Mouse (Mus musculus) spleen, adult 2 months (tissue): ENCODE measurements around the gene Tmem184b. TPM values are rescaled to one million over a fixed set of nuclear protein-coding genes. Genes with fewer than 3 reads are reported as not detected.
A peak's percentile ranks its signal among the peaks of the same experiment; 100 is the strongest.

Experiments used
- DNase-seq, 2 experiments: peaks; one replicate each; pipeline versions ENCODE4 v3.0.0 to v3.0.0-alpha.2; 2012 to 2021; ENCODE audit warnings: low spot score in 2 of 2, low read depth in 1 of 2
- H3K27ac ChIP-seq: fragments of 200-500 bp; 2 replicates; pipeline ENCODE4 v1.5.1; 2012; ENCODE audit warnings: low read length, inconsistent platforms; ENCODE audit not compliant: insufficient read depth
- H3K27me3 ChIP-seq: fragments of 200-500 bp; 2 replicates; pipeline ENCODE4 v1.6.1; 2012; ENCODE audit warnings: mild to moderate bottlenecking, moderate library complexity, low read length, inconsistent platforms; ENCODE audit not compliant: control insufficient read depth, insufficient read depth
- H3K36me3 ChIP-seq: fragments of 200-500 bp; 2 replicates; pipeline ENCODE4 v1.6.1; 2012; ENCODE audit warnings: mild to moderate bottlenecking, low read length, inconsistent platforms; ENCODE audit not compliant: control insufficient read depth, insufficient read depth
- H3K4me1 ChIP-seq: fragments of 200-500 bp; 2 replicates; pipeline ENCODE4 v1.6.1; 2011; ENCODE audit warnings: inconsistent platforms; ENCODE audit not compliant: control insufficient read depth, insufficient read depth, insufficient read length
- H3K4me3 ChIP-seq: fragments of 200-500 bp; 2 replicates; pipeline ENCODE4 v1.5.1; 2011; ENCODE audit warnings: mild to moderate bottlenecking, inconsistent platforms; ENCODE audit not compliant: insufficient read depth, insufficient read length; ENCODE audit errors: extremely low read depth
- CTCF ChIP-seq: fragments of 200-500 bp; IDR thresholded peaks from 2 replicates; pipeline ENCODE4 v1.5.1; 2011; ENCODE audit warnings: mild to moderate bottlenecking, inconsistent platforms; ENCODE audit not compliant: insufficient read depth, insufficient read length, insufficient replicate concordance; ENCODE audit errors: extremely low read depth
- POLR2A ChIP-seq: fragments of 200-500 bp; IDR thresholded peaks from 2 replicates; pipeline ENCODE4 v1.6.1; 2011; ENCODE audit warnings: low read depth, low read length, inconsistent platforms
- WGBS: fragments of 180-500 bp; shearing (Covaris S2); methylation state at CpG from one replicate; pipeline ENCODE4 v1.1.7; 2018; 5-methylcytosine and 5-hydroxymethylcytosine counted together
- polyA plus RNA-seq: library from polyadenylated mRNA; depleted of rRNA; stranded (reverse); fragments of >200 nt; gene quantifications from 2 replicates; pipeline ENCODE4 v1.2.3, GENCODE M21; 2012

Tmem184b gene
- polyA plus RNA-seq, 1 experiment, result 89.7 TPM

- H3K27ac ChIP-seq, result no peak overlapping the region
- peaks cover 9% of the 10 kb centered on the region for H3K36me3 ChIP-seq
- DNase-seq, result no peak
Measured at GRCm38 (mm10) chr15:79381644-79382043, 21.7 kb downstream of the Tmem184b start.

GRCm38 (mm10) chr15:79380468-79381444, 22.6 kb downstream of the Tmem184b start:
- peak; percentile 41 to 59 for DNase-seq
- Histone ChIP-seq H3K4me1 (no peaks in the 10 kb centered on the region), H3K36me3 (peaks cover 11% of the 10 kb centered on the region), H3K4me3 (no peak overlapping the region), H3K27me3 (no peaks in the 10 kb centered on the region), H3K27ac (no peak overlapping the region)
- WGBS, result 66% methylated on average over 21 of the region's 23 CpGs
- TF ChIP-seq CTCF (peak; percentile 73; the same call in 1 of the 2 replicates), POLR2A (no peak)

More at GRCm38 (mm10) chr15:79381644-79382043, 21.7 kb downstream of the Tmem184b start:
- no peak for TF ChIP-seq CTCF
- TF ChIP-seq POLR2A, result no peak
- no peaks in the 10 kb centered on the region for H3K4me1 ChIP-seq
- H3K4me3 ChIP-seq, result no peak overlapping the region
- no peaks in the 10 kb centered on the region for H3K27me3 ChIP-seq
- 73% methylated on average over 9 of the region's 9 CpGs for WGBS

- TF ChIP-seq CTCF (no peak), POLR2A (no peak)
- peaks cover 11% of the 10 kb centered on the region for H3K36me3 ChIP-seq
- no peaks in the 10 kb centered on the region for H3K4me1 ChIP-seq
- no peak overlapping the region for H3K4me3 ChIP-seq
- WGBS, result 89% methylated on average over 7 of the region's 7 CpGs
- H3K27ac ChIP-seq, result no peak overlapping the region
- DNase-seq, result no peak
- H3K27me3 ChIP-seq, result no peaks in the 10 kb centered on the region
Measured at GRCm38 (mm10) chr15:79379658-79380057, 23.7 kb downstream of the Tmem184b start.

GRCm38 (mm10) chr15:79378608-79379007, 24.8 kb downstream of the Tmem184b start:
- Histone ChIP-seq H3K27me3 (no peaks in the 10 kb centered on the region), H3K36me3 (peaks cover 12% of the 10 kb centered on the region), H3K4me1 (no peaks in the 10 kb centered on the region), H3K4me3 (no peak overlapping the region), H3K27ac (no peak overlapping the region)
- TF ChIP-seq CTCF, result no peak
- no peak for TF ChIP-seq POLR2A
- no peak for DNase-seq
- WGBS, result 98% methylated on average over 10 of the region's 10 CpGs

- Histone ChIP-seq H3K36me3 (peaks cover 14% of the 10 kb centered on the region), H3K4me3 (no peak overlapping the region), H3K4me1 (no peaks in the 10 kb centered on the region), H3K27ac (no peak overlapping the region), H3K27me3 (no peaks in the 10 kb centered on the region)
- WGBS, result 88% methylated on average over 6 of the region's 6 CpGs
- no peak for DNase-seq
- TF ChIP-seq CTCF (no peak), POLR2A (no peak)
Measured at GRCm38 (mm10) chr15:79377681-79378080, 25.7 kb downstream of the Tmem184b start.

GRCm38 (mm10) chr15:79374760-79375159, 28.6 kb downstream of the Tmem184b start:
- Histone ChIP-seq H3K27ac (no peak overlapping the region), H3K27me3 (no peaks in the 10 kb centered on the region), H3K36me3 (peaks cover 16% of the 10 kb centered on the region), H3K4me1 (no peaks in the 10 kb centered on the region), H3K4me3 (no peak overlapping the region)
- DNase-seq, result no peak
- WGBS, result 68% methylated on average over 3 of the region's 3 CpGs
- TF ChIP-seq CTCF (no peak), POLR2A (no peak)
